Mouse (Mus musculus) thymus, adult 2 months (tissue): ENCODE data around the gene Rnf222.

ENCODE experiments used
- CTCF ChIP-seq: fragments of 200-500 bp; IDR thresholded peaks from 2 replicates; pipeline ENCODE4 v1.5.1; 2012; ENCODE audit warnings: mild to moderate bottlenecking, control low read depth, low read length, moderate library complexity, borderline replicate concordance; ENCODE audit not compliant: control insufficient read depth, poor library complexity, insufficient read depth; ENCODE audit errors: extremely low read depth
- POLR2A ChIP-seq: fragments of 200-500 bp; IDR thresholded peaks from 2 replicates; pipeline ENCODE4 v1.6.1; 2012; ENCODE audit warnings: mild to moderate bottlenecking, low read length, control low read depth, moderate library complexity; ENCODE audit not compliant: control insufficient read depth, poor library complexity, insufficient read depth; ENCODE audit errors: extremely low read depth

DNA sequence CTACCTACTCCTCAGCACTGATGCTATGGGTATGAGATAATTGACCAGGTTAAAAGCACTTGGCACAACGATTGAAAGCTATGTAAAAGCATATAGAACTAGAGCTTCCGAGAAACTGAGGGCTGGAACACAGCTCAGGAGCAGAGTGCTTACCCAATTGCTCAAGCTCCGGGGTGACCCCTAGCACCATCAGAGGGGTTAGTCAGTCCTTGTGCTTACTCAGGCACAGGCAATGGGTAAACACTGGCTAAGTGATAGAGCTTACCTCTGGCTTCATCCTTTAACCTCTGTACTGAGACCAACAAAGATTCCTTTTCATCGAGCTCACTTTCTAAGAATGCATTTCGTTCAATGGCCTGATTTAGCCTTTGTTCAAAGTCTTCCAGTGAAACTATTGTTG is 48.7 kb upstream of the Rnf222 start:
- no peak for TF ChIP-seq CTCF
- TF ChIP-seq POLR2A = no peak
